Mouse (Mus musculus): ENCODE results near the gene Nup88.

DNA sequence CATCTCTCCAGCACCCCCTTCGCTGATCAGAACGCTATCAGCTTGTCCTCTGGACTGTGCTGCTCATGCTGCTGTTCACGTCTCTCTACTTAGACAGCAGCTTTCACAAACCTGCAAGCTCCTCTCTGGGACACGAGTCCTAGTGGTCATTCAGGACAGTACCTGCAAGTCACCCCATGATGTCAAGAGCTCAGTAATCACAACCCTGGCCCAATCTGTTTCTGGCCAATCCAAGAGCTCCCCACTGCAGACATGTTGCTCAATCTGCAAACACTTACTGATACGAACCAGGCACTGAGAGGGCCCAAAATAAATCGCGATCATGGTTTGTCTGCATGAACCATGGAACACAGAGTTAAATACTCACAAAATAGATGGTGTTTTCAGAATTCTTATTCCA lies 43.0 kb upstream of the Nup88 start:
- TF ChIP-seq CTCF (IDR thresholded peaks at IDR 0.05; ENCODE audit: borderline replicate concordance, control insufficient read depth, extremely low read depth, insufficient read depth, low read length, poor library complexity) (no peak), POLR2A (IDR thresholded peaks at IDR 0.05; ENCODE audit: control insufficient read depth, extremely low read depth, insufficient read depth, low read length, poor library complexity) (no peak)
